Mouse (Mus musculus) stomach, postnatal 0 days (tissue): ENCODE results near the gene Gtf2f1. TPM values are rescaled to one million over a fixed set of nuclear protein-coding genes. Genes with fewer than 3 reads are reported as not detected.

ENCODE experiments used
- ATAC-seq: fragments of 200-750 bp; cut with Nextera tagmentation; 2 replicates; pipeline ENCODE4 v1.8.0; 2017; ENCODE audit not compliant: low FRiP score, low TSS enrichment
- DNase-seq: peaks from one replicate; pipeline ENCODE4 v3.0.0-alpha.2; 2016; ENCODE audit warnings: low spot score
- H3K27ac ChIP-seq: fragments of 300-500 bp; sonication (generic); replicated peaks from 2 replicates; pipeline ENCODE4 v1.5.1; 2014; ENCODE audit warnings: mild to moderate bottlenecking, control low read depth
- H3K27me3 ChIP-seq: fragments of 300-500 bp; sonication (generic); 2 replicates; pipeline ENCODE4 v1.6.1; 2014; ENCODE audit warnings: low read length; ENCODE audit not compliant: control insufficient read depth, insufficient read depth
- H3K36me3 ChIP-seq: fragments of 300-500 bp; sonication (generic); 2 replicates; pipeline ENCODE4 v1.6.1; 2014; ENCODE audit warnings: low read length, mixed read lengths; ENCODE audit not compliant: control insufficient read depth, insufficient read depth
- H3K4me1 ChIP-seq: fragments of 300-500 bp; sonication (generic); replicated peaks from 2 replicates; pipeline ENCODE4 v1.6.1; 2014; ENCODE audit warnings: antibody characterized with exemption; ENCODE audit not compliant: control insufficient read depth, insufficient read depth
- H3K4me2 ChIP-seq: fragments of 300-500 bp; sonication (generic); replicated peaks from 2 replicates; pipeline ENCODE4 v1.6.1; 2014; ENCODE audit warnings: low read depth, mild to moderate bottlenecking, control low read depth, moderate library complexity
- H3K4me3 ChIP-seq: fragments of 300-500 bp; sonication (generic); 2 replicates; pipeline ENCODE4 v1.5.1; 2014; ENCODE audit warnings: low read depth, low read length, control low read depth
- H3K9ac ChIP-seq: fragments of 300-500 bp; sonication (generic); 2 replicates; pipeline ENCODE4 v1.6.1; 2014; ENCODE audit warnings: mild to moderate bottlenecking, low read length, control low read depth, mixed read lengths
- H3K9me3 ChIP-seq: fragments of 300-500 bp; sonication (generic); 2 replicates; pipeline ENCODE4 v1.6.1; 2016; ENCODE audit warnings: low read length; ENCODE audit not compliant: control insufficient read depth
- CTCF ChIP-seq: IDR thresholded peaks from 2 replicates; pipeline ENCODE4 v1.5.1; 2016; ENCODE audit warnings: antibody characterized with exemption, low read depth, mild to moderate bottlenecking, moderate library complexity
- EP300 ChIP-seq: optimal IDR thresholded peaks from 2 replicates; pipeline ENCODE3; 2016; ENCODE audit warnings: antibody characterized with exemption
- WGBS: fragments of 180-500 bp; shearing (Covaris S2); extraction: QIAGEN DNeasy Blood & Tissue Kit; methylation state at CpG from one replicate; pipeline ENCODE4 v1.1.7; 2014; 5-methylcytosine and 5-hydroxymethylcytosine counted together
- polyA plus RNA-seq: library from polyadenylated mRNA; unstranded; fragments of >200 nt; fragmentation: Nextera tagmentation; extraction: Ambion mirVana; gene quantifications from 2 replicates; pipeline ENCODE4 v1.2.1, GENCODE M21; 2015

Gene Gtf2f1
- 36.9 and 37.3 TPM in 2 replicates for polyA plus RNA-seq

DNA sequence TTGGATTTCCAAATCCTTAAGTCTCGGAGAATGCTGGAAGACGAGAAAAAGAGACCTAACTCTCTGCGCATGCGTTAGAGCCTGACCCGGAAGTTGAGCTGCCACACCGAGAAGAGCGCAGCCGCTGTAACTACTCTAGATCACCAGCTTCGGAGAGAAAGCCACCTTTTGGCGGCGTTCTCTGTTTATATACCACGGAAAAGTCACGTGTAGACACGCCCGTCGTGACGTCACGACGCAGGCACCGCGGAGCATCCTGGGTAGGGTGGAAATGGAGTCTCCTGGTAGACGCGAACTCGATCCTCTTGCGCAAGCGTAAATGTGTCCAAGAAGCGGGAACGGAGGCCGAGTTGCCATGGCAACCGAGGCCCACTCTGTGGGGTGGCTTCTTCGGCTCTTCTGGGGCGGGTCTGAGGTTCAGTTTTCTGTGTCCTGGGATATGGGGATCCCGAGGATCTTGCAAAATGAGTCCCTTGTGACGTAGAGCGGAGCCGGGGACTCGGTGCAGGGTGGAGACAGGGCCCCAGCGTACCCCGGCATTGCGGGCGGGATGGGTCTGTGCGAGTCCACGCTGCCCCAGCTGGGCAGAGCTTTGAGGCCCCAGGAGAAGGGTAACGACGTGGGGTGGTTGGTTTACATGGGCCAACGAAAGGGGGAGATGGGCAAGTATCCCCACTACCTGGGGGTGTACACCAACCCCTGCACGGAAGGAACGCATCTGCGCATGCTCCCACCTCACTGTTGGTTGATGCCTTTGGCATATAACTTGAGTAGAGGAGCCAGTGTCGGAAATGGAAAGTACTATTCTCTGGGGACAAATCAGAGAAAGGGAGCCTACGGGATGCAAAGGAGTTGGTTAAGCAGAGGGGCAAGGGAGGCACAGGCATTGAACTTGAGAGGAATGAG is at the start of gene Gtf2f1, which contains the start of gene Gm17949:
TSS of gene Gtf2f1 (minus strand) at position 53 of the 906 bp plus-strand sequence.
TSS of gene Gm17949 (plus strand) at position 234 of the 906 bp plus-strand sequence.
- Histone ChIP-seq H3K9ac (peak within 1 kb of the TSS; percentile 79), H3K27ac (peak within 1 kb of the TSS; percentile 92), H3K4me3 (peak within 1 kb of the TSS; percentile 64), H3K27me3 (no peaks in the 10 kb centered on the region), H3K9me3 (no peaks in the 10 kb centered on the region), H3K4me2 (peak within 1 kb of the TSS; percentile 90), H3K36me3 (peaks cover 3% of the 10 kb centered on the region; the same call in 1 of the 2 replicates), H3K4me1 (peaks cover 5% of the 10 kb centered on the region; the same call in 1 of the 2 replicates)
- peak; percentile 90 for ATAC-seq
- under 1% methylated on average over 51 of the region's 51 CpGs for WGBS
- DNase-seq: peak; percentile 96
- no peak for TF ChIP-seq EP300
- peak; percentile 48 for TF ChIP-seq CTCF

- Histone ChIP-seq H3K4me1 (no peaks in the 10 kb centered on the region), H3K27me3 (no peaks in the 10 kb centered on the region), H3K4me2 (peak overlapping the region; percentile 91), H3K36me3 (no peaks in the 10 kb centered on the region), H3K9me3 (no peaks in the 10 kb centered on the region), H3K4me3 (peak overlapping the region; percentile 67), H3K27ac (peak overlapping the region; percentile 74; the same call in 1 of the 2 replicates), H3K9ac (no peak overlapping the region)
- peak; percentile 78 for TF ChIP-seq CTCF
- TF ChIP-seq EP300: no peak
- ATAC-seq: peak; percentile 87
- peak; percentile 96 for DNase-seq
- under 1% methylated on average over 44 of the region's 44 CpGs for WGBS
These were observed 49.2 kb upstream of the Gtf2f1 start for GRCm38 (mm10) chr17:57060231-57060801.

DNA sequence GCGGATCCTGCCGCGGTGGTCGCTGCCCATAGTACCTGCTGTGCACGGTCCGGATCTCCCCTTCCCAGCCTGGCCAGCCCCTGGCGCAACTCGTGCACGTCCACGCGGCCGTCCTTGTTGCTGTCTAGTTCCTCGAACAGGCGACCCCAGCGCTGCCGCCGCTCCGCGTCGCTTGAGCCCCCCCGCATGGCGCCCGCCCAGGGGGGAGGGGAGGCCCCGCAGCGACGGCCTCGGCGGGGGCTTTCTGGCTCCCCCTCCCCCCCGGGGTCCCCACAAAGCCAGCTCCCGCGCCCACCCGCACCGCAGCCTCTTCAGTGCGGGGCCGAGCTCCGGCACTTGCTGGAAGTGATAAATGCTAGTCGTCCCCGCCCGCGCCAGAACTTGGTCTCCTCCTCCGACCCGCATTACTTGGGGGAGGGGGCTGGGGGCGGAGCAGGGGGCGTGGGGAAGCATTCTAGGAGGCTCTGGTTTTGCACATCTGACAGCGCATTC is 48.4 kb upstream of the Gtf2f1 start, which contains the start of gene Slc25a23:
TSS of gene Slc25a23 (minus strand) at position 378 of the 492 bp plus-strand sequence.
- H3K36me3 ChIP-seq: no peaks in the 10 kb centered on the region
- no peak for TF ChIP-seq CTCF
- no peak for TF ChIP-seq EP300
- H3K27me3 ChIP-seq: no peaks in the 10 kb centered on the region
- peak; percentile 78 for DNase-seq
- H3K27ac ChIP-seq: peak within 1 kb of the TSS; percentile 74
- H3K4me2 ChIP-seq: peak within 1 kb of the TSS; percentile 91
- under 1% methylated on average over 41 of the region's 45 CpGs for WGBS
- H3K9ac ChIP-seq: peak within 1 kb of the TSS; percentile 74
- peak; percentile 14; the same call in 1 of the 2 replicates for ATAC-seq
- no peaks in the 10 kb centered on the region for H3K4me1 ChIP-seq
- H3K9me3 ChIP-seq: no peaks in the 10 kb centered on the region
- peak within 1 kb of the TSS; percentile 67 for H3K4me3 ChIP-seq

- no peak for ATAC-seq
- H3K36me3 ChIP-seq: no peaks in the 10 kb centered on the region
- peak; percentile 42 for DNase-seq
- H3K27ac ChIP-seq: peak within 1 kb of the TSS; percentile 65
- no peak for TF ChIP-seq CTCF
- peak within 1 kb of the TSS; percentile 91 for H3K4me2 ChIP-seq
- peak within 1 kb of the TSS; percentile 74 for H3K9ac ChIP-seq
- no peaks in the 10 kb centered on the region for H3K9me3 ChIP-seq
- H3K27me3 ChIP-seq: no peaks in the 10 kb centered on the region
- no peaks in the 10 kb centered on the region for H3K4me1 ChIP-seq
- WGBS: 2% methylated on average over 18 of the region's 22 CpGs
- H3K4me3 ChIP-seq: peak within 1 kb of the TSS; percentile 67
These were observed 47.9 kb upstream of the Gtf2f1 start, which contains the start of gene Crb3 for GRCm38 (mm10) chr17:57058891-57059485. Gene Crb3 (plus strand): TSS chr17:57059105.

- Histone ChIP-seq H3K27me3 (no peaks in the 10 kb centered on the region), H3K9ac (no peak overlapping the region), H3K9me3 (no peaks in the 10 kb centered on the region), H3K4me1 (no peaks in the 10 kb centered on the region), H3K27ac (no peak overlapping the region), H3K4me3 (no peak overlapping the region), H3K36me3 (0 out of 2 replicates have a peak, but pooled peaks cover 2% of the 10 kb centered on the region), H3K4me2 (no peak overlapping the region)
- WGBS: 80% methylated on average over 3 of the region's 3 CpGs
- no peak for ATAC-seq
- no peak for DNase-seq
- no peak for TF ChIP-seq CTCF
- no peak for TF ChIP-seq EP300
These were observed 45.2 kb upstream of the Gtf2f1 start for GRCm38 (mm10) chr17:57056246-57056645.
